Mouse (Mus musculus): ENCODE data around the gene Ccsap.

GRCm38 (mm10) chr8:123849352-123849751, 10.7 kb downstream of the Ccsap start:
- no peak for TF ChIP-seq CTCF (conservative IDR thresholded peaks at IDR 0.05; ENCODE audit: insufficient read depth, insufficient read length, low read depth, low read length)
- TF ChIP-seq POLR2A (IDR thresholded peaks at IDR 0.05; ENCODE audit: low read depth, low read length), result no peak
